In the genomic region with DNA sequence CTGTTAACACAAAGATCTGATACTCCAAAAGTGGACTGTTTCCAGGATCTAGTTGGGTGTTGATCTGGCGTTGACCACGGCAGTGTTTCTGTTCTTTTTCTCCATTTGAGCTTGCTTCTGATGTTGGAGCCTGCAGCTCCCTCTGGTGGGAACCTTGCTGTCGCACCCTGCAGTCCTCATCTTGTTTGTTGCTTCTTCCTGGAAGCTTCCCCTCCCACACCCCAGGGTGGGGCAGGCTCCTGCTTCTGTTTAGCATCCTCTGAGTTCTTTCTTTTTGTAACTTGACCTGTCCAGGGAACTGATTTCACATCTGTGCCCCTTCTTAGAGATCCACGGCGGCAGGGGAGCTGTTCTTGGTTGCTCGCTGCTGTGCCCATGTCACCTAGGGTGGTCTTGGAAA, we compare ENCODE assay signal across 9 mouse cellular contexts. TPM values are rescaled to one million over a fixed set of nuclear protein-coding genes. Genes with fewer than 3 reads are reported as not detected.
A peak's percentile ranks its signal among the peaks of the same experiment; 100 is the strongest.
DNase-seq lines count a peak whose midpoint lies in the region; ATAC-seq and TF ChIP-seq lines count a peak whose summit lies in the region.
"Had no signal": no experiment of that assay in that cellular context is flagged by ENCODE, and none has a peak within 500 bp of the region (broad histone marks: within the 10 kb centered on the region; RNA-seq: fewer than 3 reads in every experiment).

No protein-coding gene starts in this region.

- no peaks in the 10 kb centered on the region for H3K4me1 ChIP-seq in midbrain, embryonic 14.5 days (ENCODE audit: control insufficient read depth, insufficient read depth, low read length)
- no peaks in the 10 kb centered on the region for H3K4me1 ChIP-seq in midbrain, embryonic 15.5 days
- no peaks in the 10 kb centered on the region for H3K4me1 ChIP-seq in embryonic facial prominence, embryonic 14.5 days (ENCODE audit: control insufficient read depth, insufficient read depth, low read length)
- no peaks in the 10 kb centered on the region for H3K4me1 ChIP-seq in kidney, embryonic 14.5 days (ENCODE audit: control insufficient read depth, insufficient read depth, low read length)
- no peaks in the 10 kb centered on the region for H3K4me1 ChIP-seq in limb, embryonic 14.5 days (ENCODE audit: control insufficient read depth, insufficient read depth, low read length)
- H3K4me1 ChIP-seq: heart, embryonic 15.5 days had no signal

- H3K9ac ChIP-seq in midbrain, embryonic 14.5 days (replicated peaks; ENCODE audit: low read length): no peak overlapping the region
- H3K9ac ChIP-seq in midbrain, embryonic 15.5 days: no peak overlapping the region
- no peak overlapping the region for H3K9ac ChIP-seq in embryonic facial prominence, embryonic 14.5 days (ENCODE audit: low read depth, low read length)
- H3K9ac ChIP-seq in kidney, embryonic 14.5 days (ENCODE audit: low read depth, low read length): no peak overlapping the region
- no peak overlapping the region for H3K9ac ChIP-seq in limb, embryonic 14.5 days (ENCODE audit: low read depth, low read length, severe bottlenecking)
- H3K9ac ChIP-seq: heart, embryonic 15.5 days had no signal

- H3K9me3 ChIP-seq in midbrain, embryonic 14.5 days (ENCODE audit: control insufficient read depth, low read length): no peaks in the 10 kb centered on the region
- H3K9me3 ChIP-seq in midbrain, embryonic 15.5 days: no peaks in the 10 kb centered on the region
- H3K9me3 ChIP-seq in embryonic facial prominence, embryonic 14.5 days (ENCODE audit: control insufficient read depth, low read length): no peaks in the 10 kb centered on the region
- H3K9me3 ChIP-seq in kidney, embryonic 14.5 days (ENCODE audit: control insufficient read depth, low read length): no peaks in the 10 kb centered on the region
- H3K9me3 ChIP-seq in limb, embryonic 14.5 days (ENCODE audit: control insufficient read depth, low read length): no peaks in the 10 kb centered on the region
- H3K9me3 ChIP-seq: heart, embryonic 15.5 days had no signal

- H3K4me3 ChIP-seq in midbrain, embryonic 14.5 days (replicated peaks; ENCODE audit: low read depth, low read length): no peak overlapping the region
- no peak overlapping the region for H3K4me3 ChIP-seq in midbrain, embryonic 15.5 days
- no peak overlapping the region for H3K4me3 ChIP-seq in embryonic facial prominence, embryonic 14.5 days (ENCODE audit: low read depth, low read length)
- no peak overlapping the region for H3K4me3 ChIP-seq in kidney, embryonic 14.5 days (ENCODE audit: low read length)
- no peak overlapping the region for H3K4me3 ChIP-seq in limb, embryonic 14.5 days (replicated peaks; ENCODE audit: low read length)
- H3K4me3 ChIP-seq: heart, embryonic 15.5 days had no signal

- ATAC-seq in midbrain, embryonic 14.5 days (ENCODE audit: low FRiP score, low TSS enrichment): no peak
- no peak for ATAC-seq in midbrain, embryonic 15.5 days (replicated peaks)
- ATAC-seq in embryonic facial prominence, embryonic 14.5 days (ENCODE audit: low read depth): no peak
- peak; percentile 62; the same call in 1 of the 2 replicates for ATAC-seq in kidney, embryonic 14.5 days (ENCODE audit: low FRiP score, low TSS enrichment)
- no peak for ATAC-seq in limb, embryonic 14.5 days (ENCODE audit: low FRiP score, low read depth)

- 30% methylated on average over 6 of the region's 6 CpGs for WGBS in midbrain, embryonic 14.5 days
- 27% methylated on average over 6 of the region's 6 CpGs for WGBS in midbrain, embryonic 15.5 days
- WGBS in embryonic facial prominence, embryonic 14.5 days: 11% methylated on average over 6 of the region's 6 CpGs
- WGBS in kidney, embryonic 14.5 days: 19% methylated on average over 6 of the region's 6 CpGs
- 18% methylated on average over 6 of the region's 6 CpGs for WGBS in limb, embryonic 14.5 days

- no peak overlapping the region for H3K4me2 ChIP-seq in midbrain, embryonic 14.5 days (ENCODE audit: low read length)
- no peak overlapping the region for H3K4me2 ChIP-seq in midbrain, embryonic 15.5 days
- H3K4me2 ChIP-seq in embryonic facial prominence, embryonic 14.5 days (ENCODE audit: low read depth, low read length): no peak overlapping the region
- 0 out of 2 replicates have a peak overlapping the region, but pooled peaks have one; percentile 5 for H3K4me2 ChIP-seq in kidney, embryonic 14.5 days (replicated peaks; ENCODE audit: low read depth, low read length)
- no peak overlapping the region for H3K4me2 ChIP-seq in limb, embryonic 14.5 days (replicated peaks; ENCODE audit: low read depth, low read length, severe bottlenecking)
- H3K4me2 ChIP-seq: heart, embryonic 15.5 days had no signal

- no peak for TF ChIP-seq POLR2A in limb, embryonic 14.5 days (IDR thresholded peaks at IDR 0.05; ENCODE audit: borderline replicate concordance, extremely low read depth, insufficient read depth, insufficient read length)

- no peaks in the 10 kb centered on the region for H3K27me3 ChIP-seq in midbrain, embryonic 14.5 days (ENCODE audit: control insufficient read depth, insufficient read depth, low read length)
- H3K27me3 ChIP-seq in midbrain, embryonic 15.5 days (replicated peaks): no peaks in the 10 kb centered on the region
- no peaks in the 10 kb centered on the region for H3K27me3 ChIP-seq in embryonic facial prominence, embryonic 14.5 days (replicated peaks; ENCODE audit: control insufficient read depth, insufficient read depth, low read length)
- H3K27me3 ChIP-seq in kidney, embryonic 14.5 days (ENCODE audit: control insufficient read depth, insufficient read depth, low read length): no peaks in the 10 kb centered on the region
- H3K27me3 ChIP-seq in limb, embryonic 14.5 days (ENCODE audit: control insufficient read depth, insufficient read depth, low read length): no peaks in the 10 kb centered on the region
- H3K27me3 ChIP-seq: heart, embryonic 15.5 days had no signal

- no peaks in the 10 kb centered on the region for H3K36me3 ChIP-seq in midbrain, embryonic 14.5 days (ENCODE audit: control insufficient read depth, insufficient read depth, low read length)
- H3K36me3 ChIP-seq in midbrain, embryonic 15.5 days (replicated peaks): no peaks in the 10 kb centered on the region
- no peaks in the 10 kb centered on the region for H3K36me3 ChIP-seq in embryonic facial prominence, embryonic 14.5 days (ENCODE audit: control insufficient read depth, insufficient read depth, low read length)
- H3K36me3 ChIP-seq in kidney, embryonic 14.5 days (ENCODE audit: control insufficient read depth, insufficient read depth, low read length): no peaks in the 10 kb centered on the region
- H3K36me3 ChIP-seq in limb, embryonic 14.5 days (ENCODE audit: control insufficient read depth, insufficient read depth, low read length): no peaks in the 10 kb centered on the region
- H3K36me3 ChIP-seq: heart, embryonic 15.5 days had no signal

- no peak overlapping the region for H3K27ac ChIP-seq in midbrain, embryonic 14.5 days (replicated peaks; ENCODE audit: low read depth, low read length)
- H3K27ac ChIP-seq in midbrain, embryonic 15.5 days: no peak overlapping the region
- H3K27ac ChIP-seq in embryonic facial prominence, embryonic 14.5 days (replicated peaks; ENCODE audit: low read depth, low read length): no peak overlapping the region
- no peak overlapping the region for H3K27ac ChIP-seq in kidney, embryonic 14.5 days (ENCODE audit: low read depth, low read length)
- no peak overlapping the region for H3K27ac ChIP-seq in limb, embryonic 14.5 days (replicated peaks; ENCODE audit: low read depth, low read length)
- H3K27ac ChIP-seq: heart, embryonic 15.5 days had no signal

- DNase-seq in midbrain, embryonic 14.5 days: peak; percentile 64
- DNase-seq in adrenal gland, adult 18-20 months (ENCODE audit: low spot score in 2 of 2): peak; percentile 9 to 31
- peak; percentile 40 for DNase-seq in embryonic facial prominence, embryonic 14.5 days (ENCODE audit: low spot score)
- DNase-seq in limb, embryonic 14.5 days (ENCODE audit: low spot score): peak; percentile 30
- peak; percentile 58 for DNase-seq in right cerebral cortex, adult 18-20 months
- DNase-seq in urinary bladder, postnatal 36 days (ENCODE audit: low spot score in 2 of 2): peak; percentile 54 to 58

RNA-seq across cellular contexts. Expression of gene Acpp, which starts 35.7 kb away (rescaled TPM):
- polyA plus RNA-seq in midbrain, embryonic 14.5 days (2014; fragmentation: Nextera tagmentation; extraction: Ambion mirVana): 0.24 and 0.41 TPM in 2 replicates
- polyA plus RNA-seq in midbrain, embryonic 15.5 days (2015; fragmentation: Nextera tagmentation; extraction: Ambion mirVana): 0.40 and 0.45 TPM in 2 replicates
- total RNA-seq in adrenal gland, adult 18-20 months (2021): 1 to 10 TPM in 1 of 2 experiments, under 1 TPM in 1; 0.58 to 9.6 TPM
- polyA plus RNA-seq in embryonic facial prominence, embryonic 14.5 days (2014; fragmentation: Nextera tagmentation; extraction: Ambion mirVana): 2.3 and 2.4 TPM in 2 replicates
- polyA plus RNA-seq in kidney, embryonic 14.5 days (2014; fragmentation: Nextera tagmentation; extraction: Ambion mirVana): 1.1 and 2.0 TPM in 2 replicates
- 1.5 and 1.7 TPM in 2 replicates for polyA plus RNA-seq in limb, embryonic 14.5 days (2012; rRNA removed)
- polyA plus RNA-seq in limb, embryonic 14.5 days (2014; fragmentation: Nextera tagmentation; extraction: Ambion mirVana): 2.7 and 2.8 TPM in 2 replicates
